16 mouse cellular contexts compared by ENCODE assay signal in genomic region chr7:29458889-29459740, GRCm38 (mm10). TPM values are rescaled to one million over a fixed set of nuclear protein-coding genes. Genes with fewer than 3 reads are reported as not detected.
DNase-seq lines count a peak whose midpoint lies in the region; ATAC-seq and TF ChIP-seq lines count a peak whose summit lies in the region.
"Had no signal": no experiment of that assay in that cellular context is flagged by ENCODE, and none has a peak within 500 bp of the region (broad histone marks: within the 10 kb centered on the region; RNA-seq: fewer than 3 reads in every experiment).

No protein-coding gene starts in this region.

- no peak for TF ChIP-seq POLR2A in liver, adult 2 months (IDR thresholded peaks at IDR 0.05; ENCODE audit: extremely low read depth, insufficient read depth, low read length)
- no peak for TF ChIP-seq POLR2A in cerebellum, adult 2 months (IDR thresholded peaks at IDR 0.05; ENCODE audit: borderline replicate concordance, insufficient read depth, low read length)
- no peak for TF ChIP-seq POLR2A in embryonic fibroblast, embryonic 13.5 days (IDR thresholded peaks at IDR 0.05; ENCODE audit: low read depth, low read length)

- no peak overlapping the region for H3K9ac ChIP-seq in liver, adult 2 months (ENCODE audit: low read depth, low read length)
- H3K9ac ChIP-seq in liver, embryonic 11.5 days (ENCODE audit: low read depth, low read length) = no peak overlapping the region
- H3K9ac ChIP-seq: intestine, embryonic 15.5 days; limb, embryonic 13.5 days had no signal

- intact Hi-C loops in gastrocnemius, adult 2 months (cut with DNase I) = loop anchor here (5.0 kb wide), 1 partner anchor 58 kb away; the partner anchor contains the start of gene Sipa1l3

- DNase-seq in gastrocnemius, adult 2 months = peak; percentile 58
- no peak for DNase-seq in gastrocnemius, adult 8-10 months (ENCODE audit: low spot score in 2 of 2)
- DNase-seq in liver, adult 2 months (ENCODE audit: extremely low read depth, low read depth, low spot score) = peak; percentile 23
- DNase-seq in liver, embryonic 11.5 days (ENCODE audit: low spot score) = no peak
- peak; percentile 72 to 75 for DNase-seq in cerebellum, adult 2 months
- no peak for DNase-seq in right cerebral cortex, postnatal 25 days
- no peak for DNase-seq in retina, embryonic 14.5 days (ENCODE audit: low spot score)
- DNase-seq: heart, postnatal 4 days; layer of hippocampus, adult 9-11 months; midbrain, embryonic 14.5 days had no signal

- H3K79me2 ChIP-seq in liver, adult 2 months (ENCODE audit: control insufficient read depth, insufficient read depth, low read length) = no peaks in the 10 kb centered on the region; the same call in 1 of the 2 replicates

- 77% methylated on average over 14 of the region's 14 CpGs for WGBS in liver, adult 2 months
- 83% methylated on average over 14 of the region's 14 CpGs for WGBS in liver, embryonic 11.5 days
- 39% methylated on average over 14 of the region's 14 CpGs for WGBS in cerebellum, adult 2 months

- H3K4me2 ChIP-seq in liver, embryonic 11.5 days = no peak overlapping the region
- H3K4me2 ChIP-seq: intestine, embryonic 15.5 days; limb, embryonic 13.5 days had no signal

- TF ChIP-seq CTCF in gastrocnemius, adult 2 months (IDR thresholded peaks at IDR 0.05) = no peak
- no peak for TF ChIP-seq CTCF in liver, adult 2 months (IDR thresholded peaks at IDR 0.05; ENCODE audit: low read depth, low read length)
- TF ChIP-seq CTCF in cerebellum, adult 2 months (IDR thresholded peaks at IDR 0.05; ENCODE audit: borderline replicate concordance, insufficient read depth, low read depth, low read length) = no peak
- TF ChIP-seq CTCF in embryonic fibroblast, embryonic 13.5 days (IDR thresholded peaks at IDR 0.05; ENCODE audit: borderline replicate concordance, insufficient read depth, low read length) = no peak

- peak overlapping the region; percentile 76 for H3K27ac ChIP-seq in gastrocnemius, adult 2 months
- no peak overlapping the region for H3K27ac ChIP-seq in liver, adult 2 months (replicated peaks; ENCODE audit: insufficient read depth, low read depth, low read length)
- no peak overlapping the region for H3K27ac ChIP-seq in liver, embryonic 11.5 days (ENCODE audit: low read depth, low read length)
- peak overlapping the region; percentile 18 for H3K27ac ChIP-seq in cerebellum, adult 2 months (ENCODE audit: insufficient read depth, low read length)
- peak overlapping the region; percentile 80; the same call in 1 of the 2 replicates for H3K27ac ChIP-seq in embryonic fibroblast, embryonic 13.5 days (ENCODE audit: insufficient read depth, low read length)
- H3K27ac ChIP-seq: heart, embryonic 10.5 days; limb, embryonic 13.5 days; macrophage had no signal

- no peak for ATAC-seq in liver, embryonic 11.5 days (replicated peaks; ENCODE audit: low FRiP score)
- ATAC-seq: activated CD4-positive, CD25-positive, alpha-beta regulatory T cell, adult 4 months; intestine, embryonic 15.5 days had no signal

- H3K4me1 ChIP-seq in liver, adult 2 months (ENCODE audit: control insufficient read depth, insufficient read depth, low read length) = 0 out of 2 replicates have a peak, but pooled peaks cover 2% of the 10 kb centered on the region
- peaks cover under 1% of the 10 kb centered on the region for H3K4me1 ChIP-seq in liver, embryonic 11.5 days (replicated peaks; ENCODE audit: control insufficient read depth, insufficient read depth, low read length)
- H3K4me1 ChIP-seq in cerebellum, adult 2 months (ENCODE audit: control insufficient read depth, insufficient read depth, low read length) = peaks cover 55% of the 10 kb centered on the region
- peaks cover 17% of the 10 kb centered on the region for H3K4me1 ChIP-seq in embryonic fibroblast, embryonic 13.5 days (ENCODE audit: control insufficient read depth, insufficient read depth, low read length)

- no peaks in the 10 kb centered on the region for H3K9me3 ChIP-seq in liver, embryonic 11.5 days (ENCODE audit: control insufficient read depth, low read length)
- H3K9me3 ChIP-seq: heart, embryonic 10.5 days; intestine, embryonic 15.5 days; limb, embryonic 13.5 days had no signal

- no peaks in the 10 kb centered on the region for H3K27me3 ChIP-seq in liver, adult 2 months (ENCODE audit: control insufficient read depth, insufficient read depth, low read length)
- H3K27me3 ChIP-seq in liver, embryonic 11.5 days (replicated peaks; ENCODE audit: control insufficient read depth, insufficient read depth, low read length) = no peaks in the 10 kb centered on the region
- H3K27me3 ChIP-seq in cerebellum, adult 2 months (ENCODE audit: control insufficient read depth, insufficient read depth, low read length) = no peaks in the 10 kb centered on the region
- H3K27me3 ChIP-seq: intestine, embryonic 15.5 days; limb, embryonic 13.5 days had no signal

- no peaks in the 10 kb centered on the region for H3K36me3 ChIP-seq in liver, adult 2 months (ENCODE audit: control insufficient read depth, insufficient read depth, low read length)
- no peaks in the 10 kb centered on the region for H3K36me3 ChIP-seq in liver, embryonic 11.5 days (ENCODE audit: control insufficient read depth, insufficient read depth, low read length)
- H3K36me3 ChIP-seq: heart, embryonic 10.5 days; intestine, embryonic 15.5 days; limb, embryonic 13.5 days had no signal

- no peak overlapping the region for H3K4me3 ChIP-seq in gastrocnemius, adult 2 months
- H3K4me3 ChIP-seq in liver, adult 2 months (ENCODE audit: insufficient read depth, low read depth, low read length) = no peak overlapping the region
- no peak overlapping the region for H3K4me3 ChIP-seq in liver, embryonic 11.5 days (ENCODE audit: low read depth, low read length)
- no peak overlapping the region for H3K4me3 ChIP-seq in cerebellum, adult 2 months (replicated peaks; ENCODE audit: insufficient read depth, low read depth, low read length)
- no peak overlapping the region for H3K4me3 ChIP-seq in embryonic fibroblast, embryonic 13.5 days (ENCODE audit: insufficient read depth, low read length)
- H3K4me3 ChIP-seq: heart, embryonic 10.5 days; intestine, embryonic 15.5 days; limb, embryonic 13.5 days had no signal

RNA-seq across cellular contexts. Expression of gene Sipa1l3, which starts 59.3 kb away (rescaled TPM):
- total RNA-seq in gastrocnemius, adult 2 months (2021) = 1 to 10 TPM; 7.0 to 9.2 TPM
- 1 to 10 TPM; 5.3 to 7.0 (median 6.2) TPM for total RNA-seq in gastrocnemius, adult 8-10 months (2022)
- total RNA-seq in liver, adult 2 months (2014; rRNA removed) = 3.1 and 3.8 TPM in 2 replicates
- polyA plus RNA-seq in liver, adult 2 months (2012; rRNA removed) = 6.5 and 9.2 TPM in 2 replicates
- 9.0 and 10.1 TPM in 2 replicates for polyA plus RNA-seq in liver, embryonic 11.5 days (2014; fragmentation: Nextera tagmentation; extraction: Ambion mirVana)
- 63.3 and 74.7 TPM in 2 replicates for polyA plus RNA-seq in cerebellum, adult 2 months (2012; rRNA removed)
- polyA plus RNA-seq in embryonic fibroblast, embryonic 13.5 days (2011; ENCODE audit: insufficient read length, low read depth, missing spikeins) = 22.0 and 36.9 TPM in 2 replicates

Comparison
In these comparisons a context has a peak if more than half of its experiments do, and no peak if none do; other contexts are left out.
1. DNase-seq: peak in gastrocnemius, adult 2 months (single experiment), liver, adult 2 months (single experiment) and cerebellum, adult 2 months (2 of 2); none in gastrocnemius, adult 8-10 months (0 of 2), liver, embryonic 11.5 days (single experiment), right cerebral cortex, postnatal 25 days (single experiment) and retina, embryonic 14.5 days (single experiment).
2. H3K27ac ChIP-seq: peak in gastrocnemius, adult 2 months (single experiment), cerebellum, adult 2 months (single experiment) and embryonic fibroblast, embryonic 13.5 days (single experiment); none in liver, adult 2 months (single experiment) and liver, embryonic 11.5 days (single experiment).